Mouse (Mus musculus) thymus, adult 2 months (tissue): ENCODE data around the gene Lgals4.

Experiments used
- CTCF ChIP-seq: fragments of 200-500 bp; IDR thresholded peaks from 2 replicates; pipeline ENCODE4 v1.5.1; 2012; ENCODE audit warnings: mild to moderate bottlenecking, control low read depth, low read length, moderate library complexity, borderline replicate concordance; ENCODE audit not compliant: control insufficient read depth, poor library complexity, insufficient read depth; ENCODE audit errors: extremely low read depth
- POLR2A ChIP-seq: fragments of 200-500 bp; IDR thresholded peaks from 2 replicates; pipeline ENCODE4 v1.6.1; 2012; ENCODE audit warnings: mild to moderate bottlenecking, low read length, control low read depth, moderate library complexity; ENCODE audit not compliant: control insufficient read depth, poor library complexity, insufficient read depth; ENCODE audit errors: extremely low read depth

- TF ChIP-seq CTCF: no peak
- TF ChIP-seq POLR2A: no peak
These were observed 44.2 kb downstream of the Lgals4 start for GRCm38 (mm10) chr7:28877856-28878255.
